Mouse (Mus musculus): Measurements from ENCODE around the gene Matk. TPM values are rescaled to one million over a fixed set of nuclear protein-coding genes. Genes with fewer than 3 reads are reported as not detected.

The Matk gene
- polyA plus RNA-seq, 1 experiment from 2014 or later, result 4.9 TPM

GRCm38 (mm10) chr10:81244146-81244545, 8.6 kb upstream of the Matk start:
- WGBS, result 62% methylated on average over 4 of the region's 4 CpGs
- ATAC-seq (ENCODE audit: insufficient number of reproducible peaks, insufficient read depth, low FRiP score, low TSS enrichment, low read depth), result no peak
- H3K4me1 ChIP-seq (replicated peaks), result peaks cover 20% of the 10 kb centered on the region; the same call in 1 of the 2 replicates
- H3K36me3 ChIP-seq, result no peaks in the 10 kb centered on the region
- H3K9me3 ChIP-seq, result no peaks in the 10 kb centered on the region
- no peak overlapping the region for H3K4me3 ChIP-seq (replicated peaks)
- no peak overlapping the region for H3K27ac ChIP-seq
- no peak overlapping the region for H3K9ac ChIP-seq (replicated peaks)
- no peak overlapping the region for H3K4me2 ChIP-seq
- H3K27me3 ChIP-seq, result peaks cover 56% of the 10 kb centered on the region

- Histone ChIP-seq H3K4me2 (no peak overlapping the region), H3K27me3 (peaks cover 55% of the 10 kb centered on the region), H3K4me3 (replicated peaks) (no peak overlapping the region), H3K27ac (no peak overlapping the region), H3K36me3 (no peaks in the 10 kb centered on the region), H3K9me3 (no peaks in the 10 kb centered on the region), H3K9ac (replicated peaks) (no peak overlapping the region), H3K4me1 (replicated peaks) (peaks cover 16% of the 10 kb centered on the region; the same call in 1 of the 2 replicates)
- peak; percentile 11 for ATAC-seq (ENCODE audit: insufficient number of reproducible peaks, insufficient read depth, low FRiP score, low TSS enrichment, low read depth)
- WGBS, result 11% methylated on average over 17 of the region's 17 CpGs
Observed at GRCm38 (mm10) chr10:81244595-81244994, 8.1 kb upstream of the Matk start.

DNA sequence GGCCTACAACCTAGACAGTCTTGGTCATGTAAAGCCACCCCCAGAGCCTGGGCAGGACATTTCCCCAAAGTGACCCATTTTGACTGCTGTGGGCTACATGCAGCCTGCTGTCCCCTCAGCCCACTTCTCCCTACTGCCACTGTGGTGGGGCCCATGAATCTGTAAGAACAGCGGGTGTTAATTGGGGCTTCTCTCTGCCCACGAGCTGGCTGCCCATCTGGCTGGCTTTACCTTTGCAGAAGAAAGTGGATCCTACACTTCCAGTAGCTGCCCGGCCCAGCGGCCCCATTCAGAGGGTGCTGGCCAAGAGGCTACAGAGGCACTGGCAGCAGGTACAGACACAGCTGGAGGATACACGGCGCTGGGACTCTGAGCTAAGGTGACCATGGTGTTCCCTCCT, 7.6 kb upstream of the Matk start:
- no peak for ATAC-seq (ENCODE audit: insufficient number of reproducible peaks, insufficient read depth, low FRiP score, low TSS enrichment, low read depth)
- no peak overlapping the region for H3K4me2 ChIP-seq
- H3K27me3 ChIP-seq, result peaks cover 50% of the 10 kb centered on the region
- H3K4me3 ChIP-seq (replicated peaks), result no peak overlapping the region
- WGBS, result 90% methylated on average over 6 of the region's 6 CpGs
- no peak overlapping the region for H3K9ac ChIP-seq (replicated peaks)
- H3K36me3 ChIP-seq, result no peaks in the 10 kb centered on the region
- H3K4me1 ChIP-seq (replicated peaks), result peaks cover 10% of the 10 kb centered on the region; the same call in 1 of the 2 replicates
- H3K27ac ChIP-seq, result no peak overlapping the region
- H3K9me3 ChIP-seq, result no peaks in the 10 kb centered on the region

DNA sequence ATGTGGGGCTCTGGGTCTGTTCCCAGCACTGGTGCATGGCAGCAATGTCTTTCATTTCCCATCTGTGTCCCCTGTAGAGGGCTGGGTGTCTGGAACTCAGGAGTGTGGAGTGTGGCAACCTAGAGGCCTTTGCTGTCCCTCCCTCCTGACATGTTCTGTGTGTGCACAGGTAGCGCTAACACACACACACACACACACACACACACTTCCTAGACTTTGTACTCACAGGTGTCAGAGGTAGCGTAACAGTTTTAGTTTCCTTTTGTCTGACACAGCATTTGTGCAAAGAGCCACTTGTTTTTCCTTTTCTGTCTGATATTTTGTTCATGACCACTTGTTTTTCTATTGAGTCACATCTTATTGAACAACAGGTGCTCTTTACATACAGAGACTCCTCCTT, 4.9 kb upstream of the Matk start:
- ATAC-seq (ENCODE audit: insufficient number of reproducible peaks, insufficient read depth, low FRiP score, low TSS enrichment, low read depth), result no peak
- Histone ChIP-seq H3K27ac (no peak overlapping the region), H3K4me3 (replicated peaks) (no peak overlapping the region), H3K9me3 (no peaks in the 10 kb centered on the region), H3K4me2 (no peak overlapping the region), H3K4me1 (replicated peaks) (peaks cover 14% of the 10 kb centered on the region), H3K27me3 (peaks cover 48% of the 10 kb centered on the region), H3K9ac (replicated peaks) (no peak overlapping the region), H3K36me3 (no peaks in the 10 kb centered on the region)
- 96% methylated on average over 2 of the region's 2 CpGs for WGBS

DNA sequence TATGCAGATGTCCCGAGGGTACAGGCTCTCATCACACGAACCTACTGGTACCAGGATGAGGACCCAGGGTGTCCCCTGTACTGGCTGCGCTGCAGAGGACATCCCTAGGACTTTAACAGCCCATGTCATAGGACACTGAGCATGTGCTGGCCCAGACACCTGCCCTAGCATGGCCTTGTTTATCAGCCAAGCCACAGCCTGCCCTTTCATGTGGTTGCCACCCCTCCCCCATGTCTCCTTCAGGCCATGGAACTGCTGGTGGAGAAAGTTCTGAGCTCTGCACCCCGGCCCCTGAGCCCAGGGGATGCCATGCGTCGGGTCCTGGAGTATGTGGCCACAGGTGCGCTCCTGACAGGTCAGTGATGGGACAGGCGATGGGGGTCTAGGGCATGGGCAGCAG, 3.3 kb upstream of the Matk start:
- Histone ChIP-seq H3K27ac (no peak overlapping the region), H3K9ac (replicated peaks) (no peak overlapping the region), H3K4me2 (no peak overlapping the region), H3K4me3 (replicated peaks) (no peak overlapping the region), H3K27me3 (peaks cover 48% of the 10 kb centered on the region), H3K36me3 (no peaks in the 10 kb centered on the region), H3K9me3 (no peaks in the 10 kb centered on the region), H3K4me1 (replicated peaks) (peaks cover 17% of the 10 kb centered on the region)
- no peak for ATAC-seq (ENCODE audit: insufficient number of reproducible peaks, insufficient read depth, low FRiP score, low TSS enrichment, low read depth)
- 81% methylated on average over 8 of the region's 8 CpGs for WGBS

DNA sequence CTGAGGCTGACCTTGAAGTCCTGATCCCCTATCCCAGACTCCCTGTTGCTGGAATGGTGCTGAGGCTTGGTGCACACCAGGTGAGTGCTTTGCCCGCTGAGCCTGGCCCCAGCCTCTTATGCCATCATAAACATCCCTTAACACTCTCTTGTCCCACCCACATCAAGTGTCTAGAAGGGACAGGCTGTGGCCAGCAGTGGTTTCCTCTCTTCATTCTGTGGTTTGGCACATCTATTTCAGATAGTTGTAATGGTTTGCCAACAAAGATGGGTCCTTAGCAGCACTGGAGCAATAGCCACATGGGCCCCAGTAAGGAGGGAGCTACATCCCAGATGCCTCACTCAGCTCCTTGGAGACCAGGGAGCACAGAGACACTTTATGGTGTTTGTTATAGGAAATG, 2.2 kb downstream of the Matk start:
- Histone ChIP-seq H3K4me2 (no peak overlapping the region), H3K4me1 (replicated peaks) (peaks cover 27% of the 10 kb centered on the region), H3K27ac (no peak overlapping the region), H3K4me3 (replicated peaks) (no peak overlapping the region), H3K9ac (replicated peaks) (no peak overlapping the region), H3K27me3 (peaks cover 94% of the 10 kb centered on the region), H3K9me3 (no peaks in the 10 kb centered on the region; the same call in 1 of the 2 replicates), H3K36me3 (no peaks in the 10 kb centered on the region)
- 71% methylated on average over 1 of the region's 1 CpGs for WGBS
- ATAC-seq (ENCODE audit: insufficient number of reproducible peaks, insufficient read depth, low FRiP score, low TSS enrichment, low read depth), result no peak

- H3K9ac ChIP-seq (replicated peaks), result peak overlapping the region; percentile 55
- peaks cover 24% of the 10 kb centered on the region for H3K4me1 ChIP-seq (replicated peaks)
- peaks cover 8% of the 10 kb centered on the region; the same call in 1 of the 2 replicates for H3K9me3 ChIP-seq
- peak overlapping the region; percentile 74 for H3K4me2 ChIP-seq
- no peak overlapping the region for H3K27ac ChIP-seq
- peak overlapping the region; percentile 50 for H3K4me3 ChIP-seq (replicated peaks)
- ATAC-seq (ENCODE audit: insufficient number of reproducible peaks, insufficient read depth, low FRiP score, low TSS enrichment, low read depth), result no peak
- peaks cover 15% of the 10 kb centered on the region for H3K36me3 ChIP-seq
- WGBS, result 2% methylated on average over 62 of the region's 62 CpGs
- H3K27me3 ChIP-seq, result peaks cover 85% of the 10 kb centered on the region
Observed at GRCm38 (mm10) chr10:81257158-81258039, 4.7 kb downstream of the Matk start.

DNA sequence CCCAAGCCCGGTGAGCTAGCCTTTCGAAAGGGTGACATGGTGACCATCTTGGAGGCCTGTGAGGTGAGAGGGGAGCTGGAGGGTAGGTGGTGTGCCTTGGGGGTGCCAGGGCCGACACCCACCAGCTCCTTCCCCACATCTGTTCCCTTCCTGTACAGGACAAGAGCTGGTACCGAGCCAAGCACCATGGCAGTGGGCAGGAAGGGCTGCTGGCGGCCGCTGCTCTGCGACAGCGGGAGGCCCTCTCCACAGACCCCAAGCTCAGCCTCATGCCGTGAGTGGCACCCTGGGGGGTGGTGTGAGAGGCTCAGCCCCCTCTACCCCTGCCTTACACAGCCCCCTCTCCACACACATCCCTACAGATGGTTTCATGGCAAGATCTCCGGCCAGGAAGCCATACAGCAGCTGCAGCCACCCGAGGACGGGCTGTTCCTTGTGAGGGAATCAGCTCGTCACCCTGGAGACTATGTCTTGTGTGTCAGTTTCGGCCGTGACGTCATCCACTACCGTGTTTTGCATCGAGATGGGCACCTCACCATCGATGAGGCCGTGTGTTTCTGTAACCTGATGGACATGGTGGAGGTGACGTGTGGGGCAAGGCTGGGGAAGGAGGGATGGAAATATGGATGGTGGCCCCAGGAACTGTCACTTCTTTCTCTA, 6.6 kb downstream of the Matk start:
- Histone ChIP-seq H3K9ac (replicated peaks) (no peak overlapping the region; the same call in 1 of the 2 replicates), H3K9me3 (peaks cover 8% of the 10 kb centered on the region; the same call in 1 of the 2 replicates), H3K27ac (no peak overlapping the region), H3K27me3 (peaks cover 66% of the 10 kb centered on the region), H3K4me2 (no peak overlapping the region), H3K4me1 (replicated peaks) (peaks cover 16% of the 10 kb centered on the region), H3K4me3 (replicated peaks) (no peak overlapping the region), H3K36me3 (peaks cover 35% of the 10 kb centered on the region)
- 39% methylated on average over 21 of the region's 21 CpGs for WGBS
- no peak for ATAC-seq (ENCODE audit: insufficient number of reproducible peaks, insufficient read depth, low FRiP score, low TSS enrichment, low read depth)

- peaks cover 22% of the 10 kb centered on the region for H3K4me1 ChIP-seq (replicated peaks)
- no peak overlapping the region for H3K27ac ChIP-seq
- ATAC-seq (ENCODE audit: insufficient number of reproducible peaks, insufficient read depth, low FRiP score, low TSS enrichment, low read depth), result no peak
- H3K4me3 ChIP-seq (replicated peaks), result no peak overlapping the region
- no peak overlapping the region for H3K4me2 ChIP-seq
- H3K27me3 ChIP-seq, result peaks cover 50% of the 10 kb centered on the region
- no peak overlapping the region for H3K9ac ChIP-seq (replicated peaks)
- H3K36me3 ChIP-seq, result peaks cover 47% of the 10 kb centered on the region
- peaks cover 8% of the 10 kb centered on the region; the same call in 1 of the 2 replicates for H3K9me3 ChIP-seq
- 87% methylated on average over 4 of the region's 4 CpGs for WGBS
Observed at GRCm38 (mm10) chr10:81261025-81261424, 8.3 kb downstream of the Matk start.

GRCm38 (mm10) chr10:81265540-81265939, 12.8 kb downstream of the Matk start:
- H3K27me3 ChIP-seq, result peaks cover 4% of the 10 kb centered on the region
- H3K9ac ChIP-seq (replicated peaks), result no peak overlapping the region; the same call in 1 of the 2 replicates
- H3K27ac ChIP-seq, result no peak overlapping the region
- H3K4me1 ChIP-seq (replicated peaks), result peaks cover 16% of the 10 kb centered on the region
- WGBS, result 97% methylated on average over 8 of the region's 8 CpGs
- H3K4me2 ChIP-seq, result peak overlapping the region; percentile 63
- H3K4me3 ChIP-seq (replicated peaks), result peak overlapping the region; percentile 52
- H3K9me3 ChIP-seq, result peaks cover 3% of the 10 kb centered on the region; the same call in 1 of the 2 replicates
- no peak for ATAC-seq (ENCODE audit: insufficient number of reproducible peaks, insufficient read depth, low FRiP score, low TSS enrichment, low read depth)
- H3K36me3 ChIP-seq, result peaks cover 60% of the 10 kb centered on the region
